In the genomic region with DNA sequence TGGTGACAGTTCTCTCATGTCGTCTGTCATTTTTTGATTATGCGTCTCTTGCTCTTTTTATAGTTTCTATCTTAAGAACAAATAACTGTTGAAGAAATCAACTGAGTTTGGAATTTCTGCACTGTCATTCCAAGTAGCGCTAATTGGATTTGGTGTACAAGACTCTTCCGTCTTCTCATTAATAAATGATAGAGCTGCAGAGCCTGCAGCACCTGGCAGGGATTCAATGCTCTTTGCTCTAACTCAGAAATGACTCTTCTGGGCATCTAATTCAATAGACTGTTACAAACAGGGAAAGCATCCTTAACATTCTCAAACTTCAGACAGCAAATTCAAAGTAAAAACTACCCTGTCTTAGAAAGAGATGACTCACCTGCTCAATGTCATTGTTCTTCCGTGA, we compare ENCODE assay signal across 28 mouse cellular contexts.
DNase-seq lines count a peak whose midpoint lies in the region; ATAC-seq and TF ChIP-seq lines count a peak whose summit lies in the region.
"Had no signal": no experiment of that assay in that cellular context is flagged by ENCODE, and none has a peak within 500 bp of the region (broad histone marks: within the 10 kb centered on the region; RNA-seq: fewer than 3 reads in every experiment).

No protein-coding gene starts in this region.

- no peaks in the 10 kb centered on the region for H3K9me3 ChIP-seq in kidney, embryonic 16.5 days (ENCODE audit: low read length)
- no peaks in the 10 kb centered on the region for H3K9me3 ChIP-seq in forebrain, embryonic 11.5 days (ENCODE audit: control insufficient read depth, low read length)
- H3K9me3 ChIP-seq: embryonic facial prominence, embryonic 12.5 days; forebrain, embryonic 10.5 days; heart, embryonic 13.5 days; limb, embryonic 12.5 days; liver, embryonic 15.5 days; midbrain, embryonic 10.5 days; neural tube, embryonic 12.5 days had no signal

- 53% methylated on average over 5 of the region's 5 CpGs for WGBS in kidney, adult 2 months
- WGBS in kidney, embryonic 16.5 days = 89% methylated on average over 5 of the region's 5 CpGs
- WGBS in forebrain, embryonic 11.5 days = 95% methylated on average over 5 of the region's 5 CpGs

- no peaks in the 10 kb centered on the region for H3K36me3 ChIP-seq in kidney, adult 2 months (ENCODE audit: control insufficient read depth, insufficient read depth, low read length)
- H3K36me3 ChIP-seq in kidney, embryonic 16.5 days (ENCODE audit: insufficient read depth, low read length) = no peaks in the 10 kb centered on the region
- H3K36me3 ChIP-seq in forebrain, embryonic 11.5 days (ENCODE audit: control insufficient read depth, insufficient read depth, low read length) = no peaks in the 10 kb centered on the region
- H3K36me3 ChIP-seq: embryonic facial prominence, embryonic 12.5 days; forebrain, embryonic 10.5 days; heart, embryonic 13.5 days; limb, embryonic 12.5 days; liver, embryonic 15.5 days; midbrain, embryonic 10.5 days; neural tube, embryonic 12.5 days had no signal

- no peak for ATAC-seq in kidney, embryonic 16.5 days (ENCODE audit: low FRiP score, low TSS enrichment)
- ATAC-seq in forebrain, embryonic 11.5 days (replicated peaks; ENCODE audit: low FRiP score) = no peak
- ATAC-seq: forebrain, embryonic 16.5 days had no signal

- no peak overlapping the region for H3K4me3 ChIP-seq in kidney, adult 2 months (ENCODE audit: insufficient read depth, low read depth, low read length)
- no peak overlapping the region for H3K4me3 ChIP-seq in kidney, embryonic 16.5 days (ENCODE audit: low read length)
- no peak overlapping the region for H3K4me3 ChIP-seq in forebrain, embryonic 11.5 days (ENCODE audit: low read depth, low read length)
- H3K4me3 ChIP-seq: embryonic facial prominence, embryonic 12.5 days; forebrain, embryonic 10.5 days; heart, embryonic 13.5 days; limb, embryonic 12.5 days; liver, embryonic 15.5 days; midbrain, embryonic 10.5 days; myocyte; neural tube, embryonic 12.5 days had no signal

- no peak for TF ChIP-seq CTCF in kidney, adult 2 months (conservative IDR thresholded peaks at IDR 0.05; ENCODE audit: insufficient read depth, insufficient read length, low read depth, low read length)

- H3K9ac ChIP-seq in kidney, embryonic 16.5 days (replicated peaks; ENCODE audit: low read length) = no peak overlapping the region
- H3K9ac ChIP-seq in forebrain, embryonic 11.5 days (ENCODE audit: low read length) = no peak overlapping the region
- H3K9ac ChIP-seq: embryonic facial prominence, embryonic 12.5 days; heart, embryonic 13.5 days; hindbrain, embryonic 14.5 days; limb, embryonic 12.5 days; liver, embryonic 15.5 days; lung, embryonic 14.5 days; neural tube, embryonic 12.5 days had no signal

- H3K4me1 ChIP-seq in kidney, adult 2 months (ENCODE audit: control insufficient read depth, insufficient read depth, low read length) = peaks cover 3% of the 10 kb centered on the region; the same call in 1 of the 2 replicates
- peaks cover 19% of the 10 kb centered on the region for H3K4me1 ChIP-seq in kidney, embryonic 16.5 days (ENCODE audit: insufficient read depth, low read length)
- H3K4me1 ChIP-seq in forebrain, embryonic 11.5 days (replicated peaks; ENCODE audit: control insufficient read depth, insufficient read depth, low read length) = peaks cover 4% of the 10 kb centered on the region
- H3K4me1 ChIP-seq: liver, embryonic 15.5 days had no signal

- peak; percentile 83 for DNase-seq in kidney, adult 2 months
- DNase-seq in brain, adult 2 months (ENCODE audit: low read depth, low spot score) = peak; percentile 18
- peak; percentile 34 for DNase-seq in kidney, postnatal 10 days
- DNase-seq in layer of hippocampus, adult 18-20 months (ENCODE audit: low spot score in 2 of 2) = no peak
- DNase-seq in forebrain, embryonic 11.5 days (ENCODE audit: low spot score) = no peak
- no peak for DNase-seq in layer of hippocampus, adult 11-12 months (ENCODE audit: low spot score)
- DNase-seq: adrenal gland, adult 8-10 months; B cell, adult 2 months; cerebellum, adult 11-12 months; cerebellum, adult 9-11 months; embryo, embryonic 11 days; gastrocnemius, postnatal 10 days; heart, postnatal 10 days; layer of hippocampus, adult 9-11 months; lung, embryonic 14.5 days; right cerebral cortex, adult 18-20 months; thymus, postnatal 4 days had no signal

- no peak overlapping the region for H3K4me2 ChIP-seq in kidney, embryonic 16.5 days (replicated peaks; ENCODE audit: low read depth, low read length)
- no peak overlapping the region for H3K4me2 ChIP-seq in forebrain, embryonic 11.5 days (ENCODE audit: low read depth, low read length, severe bottlenecking)
- H3K4me2 ChIP-seq: embryonic facial prominence, embryonic 12.5 days; heart, embryonic 13.5 days; hindbrain, embryonic 14.5 days; limb, embryonic 12.5 days; liver, embryonic 15.5 days; lung, embryonic 14.5 days; neural tube, embryonic 12.5 days had no signal

- no peak overlapping the region for H3K27ac ChIP-seq in kidney, adult 2 months (ENCODE audit: insufficient read depth, low read depth, low read length)
- no peak overlapping the region for H3K27ac ChIP-seq in kidney, embryonic 16.5 days (ENCODE audit: low read length)
- no peak overlapping the region for H3K27ac ChIP-seq in forebrain, embryonic 11.5 days (ENCODE audit: low read depth, low read length)
- H3K27ac ChIP-seq: embryonic facial prominence, embryonic 12.5 days; forebrain, embryonic 10.5 days; heart, embryonic 13.5 days; hindbrain, embryonic 14.5 days; limb, embryonic 12.5 days; liver, embryonic 15.5 days; midbrain, embryonic 10.5 days; neural tube, embryonic 12.5 days had no signal

- TF ChIP-seq POLR2A in kidney, adult 2 months (IDR thresholded peaks at IDR 0.05; ENCODE audit: low read depth, low read length) = no peak

- H3K27me3 ChIP-seq in kidney, adult 2 months (replicated peaks; ENCODE audit: control insufficient read depth, insufficient read depth, low read length) = no peaks in the 10 kb centered on the region
- no peaks in the 10 kb centered on the region for H3K27me3 ChIP-seq in kidney, embryonic 16.5 days (ENCODE audit: insufficient read depth, low read length)
- H3K27me3 ChIP-seq in forebrain, embryonic 11.5 days (ENCODE audit: control insufficient read depth, insufficient read depth, low read length) = no peaks in the 10 kb centered on the region
- H3K27me3 ChIP-seq: embryonic facial prominence, embryonic 12.5 days; heart, embryonic 13.5 days; limb, embryonic 12.5 days; liver, embryonic 15.5 days; neural tube, embryonic 12.5 days had no signal

Comparison
In these comparisons a context has a peak if more than half of its experiments do, and no peak if none do; other contexts are left out.
1. DNase-seq: peak in kidney, adult 2 months (single experiment), brain, adult 2 months (single experiment) and kidney, postnatal 10 days (single experiment); none in layer of hippocampus, adult 18-20 months (0 of 2), forebrain, embryonic 11.5 days (single experiment) and layer of hippocampus, adult 11-12 months (single experiment).